Mouse (Mus musculus): ENCODE results near the gene Olfr1231. TPM values are rescaled to one million over a fixed set of nuclear protein-coding genes. Genes with fewer than 3 reads are reported as not detected.

The Olfr1231 gene
- total RNA-seq (2014; fragmentation: Nextera tagmentation) (not detected in 2 replicates), total RNA-seq (2017) (0.12 and 0.22 TPM in 2 replicates), polyA plus RNA-seq (2012) (not detected in 2 replicates)

- Histone ChIP-seq H3K27me3 (ENCODE audit: insufficient read depth, low read length) (no peaks in the 10 kb centered on the region), H3K36me3 (replicated peaks) (no peaks in the 10 kb centered on the region), H3K9me3 (replicated peaks) (0 out of 2 replicates have a peak, but pooled peaks cover 2% of the 10 kb centered on the region), H3K4me3 (ENCODE audit: low read depth, low read length) (no peak within 1 kb of the TSS), H3K4me1 (ENCODE audit: insufficient read depth, low read depth, low read length) (no peaks in the 10 kb centered on the region)
- DNase-seq (ENCODE audit: low spot score) (no peak), ATAC-seq (ENCODE audit: extremely low read depth, insufficient number of reproducible peaks, low FRiP score, poor library complexity, severe bottlenecking) (no peak)
- no peak for TF ChIP-seq GATA2 (IDR thresholded peaks at IDR 0.05; ENCODE audit: borderline replicate concordance, low read depth, low read length)
- no peak for TF ChIP-seq CTCF (IDR thresholded peaks at IDR 0.05; ENCODE audit: low read depth, low read length)
- TF ChIP-seq GATA1 (IDR thresholded peaks at IDR 0.05; ENCODE audit: borderline replicate concordance, low read length): no peak
- no peak for TF ChIP-seq POLR2AphosphoS5 (IDR thresholded peaks at IDR 0.05; ENCODE audit: insufficient replicate concordance, low read depth, low read length)
- TF ChIP-seq TAL1 (conservative IDR thresholded peaks at IDR 0.05; ENCODE audit: low read depth, low read length): no peak
Measured at GRCm38 (mm10) chr2:89306974-89307373, at the start of gene Olfr1231. Gene Olfr1231 (minus strand): TSS chr2:89307074.

GRCm38 (mm10) chr2:89342298-89342697 lies 35.4 kb upstream of the Olfr1231 start, which contains the start of gene Olfr1233:
Gene Olfr1233 (minus strand): TSS chr2:89342398.
- no peak for DNase-seq (ENCODE audit: low spot score)
- H3K4me3 ChIP-seq (ENCODE audit: low read depth, low read length): no peak within 1 kb of the TSS
- TF ChIP-seq GATA1 (IDR thresholded peaks at IDR 0.05; ENCODE audit: borderline replicate concordance, low read length) (no peak), POLR2AphosphoS5 (IDR thresholded peaks at IDR 0.05; ENCODE audit: insufficient replicate concordance, low read depth, low read length) (no peak), TAL1 (conservative IDR thresholded peaks at IDR 0.05; ENCODE audit: low read depth, low read length) (no peak), GATA2 (IDR thresholded peaks at IDR 0.05; ENCODE audit: borderline replicate concordance, low read depth, low read length) (no peak), CTCF (IDR thresholded peaks at IDR 0.05; ENCODE audit: low read depth, low read length) (no peak)
- H3K36me3 ChIP-seq (replicated peaks): no peaks in the 10 kb centered on the region
- no peaks in the 10 kb centered on the region for H3K27me3 ChIP-seq (ENCODE audit: insufficient read depth, low read length)
- H3K9me3 ChIP-seq (replicated peaks): 0 out of 2 replicates have a peak, but pooled peaks cover 2% of the 10 kb centered on the region
- no peak for ATAC-seq (ENCODE audit: extremely low read depth, insufficient number of reproducible peaks, low FRiP score, poor library complexity, severe bottlenecking)
- H3K4me1 ChIP-seq (ENCODE audit: insufficient read depth, low read depth, low read length): no peaks in the 10 kb centered on the region

- Histone ChIP-seq H3K9me3 (replicated peaks) (no peaks in the 10 kb centered on the region; the same call in 1 of the 2 replicates), H3K36me3 (replicated peaks) (no peaks in the 10 kb centered on the region), H3K27me3 (ENCODE audit: insufficient read depth, low read length) (no peaks in the 10 kb centered on the region), H3K4me1 (ENCODE audit: insufficient read depth, low read depth, low read length) (no peaks in the 10 kb centered on the region), H3K4me3 (ENCODE audit: low read depth, low read length) (no peak within 1 kb of the TSS)
- ATAC-seq (ENCODE audit: extremely low read depth, insufficient number of reproducible peaks, low FRiP score, poor library complexity, severe bottlenecking): no peak
- TF ChIP-seq CTCF (IDR thresholded peaks at IDR 0.05; ENCODE audit: low read depth, low read length) (no peak), GATA2 (IDR thresholded peaks at IDR 0.05; ENCODE audit: borderline replicate concordance, low read depth, low read length) (no peak), GATA1 (IDR thresholded peaks at IDR 0.05; ENCODE audit: borderline replicate concordance, low read length) (no peak), TAL1 (conservative IDR thresholded peaks at IDR 0.05; ENCODE audit: low read depth, low read length) (no peak), POLR2AphosphoS5 (IDR thresholded peaks at IDR 0.05; ENCODE audit: insufficient replicate concordance, low read depth, low read length) (no peak)
- DNase-seq (ENCODE audit: low spot score): no peak
Measured at GRCm38 (mm10) chr2:89329575-89329974, 22.7 kb upstream of the Olfr1231 start, which contains the start of gene Olfr1232. Gene Olfr1232 (minus strand): TSS chr2:89329675.

GRCm38 (mm10) chr2:89297168-89297567 lies 9.7 kb downstream of the Olfr1231 start, which contains the start of gene Olfr1230:
Gene Olfr1230 (minus strand): TSS chr2:89297268.
- H3K4me1 ChIP-seq (ENCODE audit: insufficient read depth, low read depth, low read length): no peaks in the 10 kb centered on the region
- H3K27me3 ChIP-seq (ENCODE audit: insufficient read depth, low read length): no peaks in the 10 kb centered on the region
- H3K4me3 ChIP-seq (ENCODE audit: low read depth, low read length): no peak within 1 kb of the TSS
- TF ChIP-seq POLR2AphosphoS5 (IDR thresholded peaks at IDR 0.05; ENCODE audit: insufficient replicate concordance, low read depth, low read length): no peak
- no peak for TF ChIP-seq GATA1 (IDR thresholded peaks at IDR 0.05; ENCODE audit: borderline replicate concordance, low read length)
- TF ChIP-seq TAL1 (conservative IDR thresholded peaks at IDR 0.05; ENCODE audit: low read depth, low read length): no peak
- no peak for TF ChIP-seq CTCF (IDR thresholded peaks at IDR 0.05; ENCODE audit: low read depth, low read length)
- TF ChIP-seq GATA2 (IDR thresholded peaks at IDR 0.05; ENCODE audit: borderline replicate concordance, low read depth, low read length): no peak
- no peak for ATAC-seq (ENCODE audit: extremely low read depth, insufficient number of reproducible peaks, low FRiP score, poor library complexity, severe bottlenecking)
- DNase-seq (ENCODE audit: low spot score): no peak
- peaks cover 3% of the 10 kb centered on the region; the same call in 1 of the 2 replicates for H3K9me3 ChIP-seq (replicated peaks)
- H3K36me3 ChIP-seq (replicated peaks): no peaks in the 10 kb centered on the region

GRCm38 (mm10) chr2:89287914-89288313 lies 19.0 kb downstream of the Olfr1231 start, which contains the start of gene Olfr1229:
Gene Olfr1229 (minus strand): TSS chr2:89288014.
- ATAC-seq (ENCODE audit: extremely low read depth, insufficient number of reproducible peaks, low FRiP score, poor library complexity, severe bottlenecking) (no peak), DNase-seq (ENCODE audit: low spot score) (no peak)
- Histone ChIP-seq H3K9me3 (replicated peaks) (no peaks in the 10 kb centered on the region), H3K4me1 (ENCODE audit: insufficient read depth, low read depth, low read length) (no peaks in the 10 kb centered on the region), H3K4me3 (ENCODE audit: low read depth, low read length) (no peak within 1 kb of the TSS), H3K36me3 (replicated peaks) (no peaks in the 10 kb centered on the region), H3K27me3 (ENCODE audit: insufficient read depth, low read length) (no peaks in the 10 kb centered on the region)
- no peak for TF ChIP-seq POLR2AphosphoS5 (IDR thresholded peaks at IDR 0.05; ENCODE audit: insufficient replicate concordance, low read depth, low read length)

- TF ChIP-seq POLR2AphosphoS5 (IDR thresholded peaks at IDR 0.05; ENCODE audit: insufficient replicate concordance, low read depth, low read length) (no peak), GATA1 (IDR thresholded peaks at IDR 0.05; ENCODE audit: borderline replicate concordance, low read length) (no peak), GATA2 (IDR thresholded peaks at IDR 0.05; ENCODE audit: borderline replicate concordance, low read depth, low read length) (no peak), CTCF (IDR thresholded peaks at IDR 0.05; ENCODE audit: low read depth, low read length) (no peak), TAL1 (conservative IDR thresholded peaks at IDR 0.05; ENCODE audit: low read depth, low read length) (no peak)
- ATAC-seq (ENCODE audit: extremely low read depth, insufficient number of reproducible peaks, low FRiP score, poor library complexity, severe bottlenecking) (no peak), DNase-seq (ENCODE audit: low spot score) (no peak)
- Histone ChIP-seq H3K4me3 (ENCODE audit: low read depth, low read length) (no peak within 1 kb of the TSS), H3K4me1 (ENCODE audit: insufficient read depth, low read depth, low read length) (no peaks in the 10 kb centered on the region), H3K36me3 (replicated peaks) (no peaks in the 10 kb centered on the region), H3K9me3 (replicated peaks) (no peaks in the 10 kb centered on the region), H3K27me3 (ENCODE audit: insufficient read depth, low read length) (no peaks in the 10 kb centered on the region)
Measured at GRCm38 (mm10) chr2:89253962-89254361, 52.9 kb downstream of the Olfr1231 start, which contains the start of gene Olfr1228. Gene Olfr1228 (minus strand): TSS chr2:89254062.

Other genes with a start within 250 kb of the Olfr1231 start
Only the 20 nearest of the 21 such genes appear.
- not detected in 2 replicates for gene Olfr1219, start 223.6 kb downstream of the Olfr1231 start, total RNA-seq (2014; fragmentation: Nextera tagmentation)
- gene Olfr1219, start 223.6 kb downstream of the Olfr1231 start, total RNA-seq (2017): 0.22 TPM in 1 of 2 replicates, not detected in the other
- not detected in 2 replicates for gene Olfr1219, start 223.6 kb downstream of the Olfr1231 start, polyA plus RNA-seq (2012)
- gene Olfr1220, start 200.2 kb downstream of the Olfr1231 start, total RNA-seq (2014; fragmentation: Nextera tagmentation): 0.15 TPM in 1 of 2 replicates, not detected in the other
- 0.05 and 0.12 TPM in 2 replicates for gene Olfr1220, start 200.2 kb downstream of the Olfr1231 start, total RNA-seq (2017)
- not detected in 2 replicates for gene Olfr1220, start 200.2 kb downstream of the Olfr1231 start, polyA plus RNA-seq (2012)
- gene Olfr1221, start 189.8 kb downstream of the Olfr1231 start, total RNA-seq (2014; fragmentation: Nextera tagmentation): not detected in 2 replicates
- gene Olfr1221, start 189.8 kb downstream of the Olfr1231 start, total RNA-seq (2017): 0.06 and 0.11 TPM in 2 replicates
- gene Olfr1221, start 189.8 kb downstream of the Olfr1231 start, polyA plus RNA-seq (2012): not detected in 2 replicates
- gene Olfr1222, start 174.0 kb downstream of the Olfr1231 start, total RNA-seq (2014; fragmentation: Nextera tagmentation): not detected in 2 replicates
- 0.16 and 0.29 TPM in 2 replicates for gene Olfr1222, start 174.0 kb downstream of the Olfr1231 start, total RNA-seq (2017)
- gene Olfr1222, start 174.0 kb downstream of the Olfr1231 start, polyA plus RNA-seq (2012): not detected in 2 replicates
- not detected in 2 replicates for gene Olfr1223, start 155.5 kb downstream of the Olfr1231 start, total RNA-seq (2014; fragmentation: Nextera tagmentation)
- gene Olfr1223, start 155.5 kb downstream of the Olfr1231 start, total RNA-seq (2017): 0.06 TPM in 1 of 2 replicates, not detected in the other
- gene Olfr1223, start 155.5 kb downstream of the Olfr1231 start, polyA plus RNA-seq (2012): not detected in 2 replicates
- gene Olfr1224-ps1, start 143.0 kb downstream of the Olfr1231 start, total RNA-seq (2014; fragmentation: Nextera tagmentation): not detected in 2 replicates
- gene Olfr1224-ps1, start 143.0 kb downstream of the Olfr1231 start, total RNA-seq (2017): not detected in 2 replicates
- not detected in 2 replicates for gene Olfr1224-ps1, start 143.0 kb downstream of the Olfr1231 start, polyA plus RNA-seq (2012)
- gene Olfr1225, start 132.4 kb downstream of the Olfr1231 start, total RNA-seq (2014; fragmentation: Nextera tagmentation): not detected in 2 replicates
- 0.16 and 0.41 TPM in 2 replicates for gene Olfr1225, start 132.4 kb downstream of the Olfr1231 start, total RNA-seq (2017)
- gene Olfr1225, start 132.4 kb downstream of the Olfr1231 start, polyA plus RNA-seq (2012): not detected in 2 replicates
- gene Olfr1226, start 107.0 kb downstream of the Olfr1231 start, total RNA-seq (2014; fragmentation: Nextera tagmentation): not detected in 2 replicates
- 0.12 and 0.16 TPM in 2 replicates for gene Olfr1226, start 107.0 kb downstream of the Olfr1231 start, total RNA-seq (2017)
- gene Olfr1226, start 107.0 kb downstream of the Olfr1231 start, polyA plus RNA-seq (2012): not detected in 2 replicates
- not detected in 2 replicates for gene Olfr1228, start 53.0 kb downstream of the Olfr1231 start, total RNA-seq (2014; fragmentation: Nextera tagmentation)
- gene Olfr1228, start 53.0 kb downstream of the Olfr1231 start, total RNA-seq (2017): 0.05 TPM in 1 of 2 replicates, not detected in the other
- gene Olfr1228, start 53.0 kb downstream of the Olfr1231 start, polyA plus RNA-seq (2012): not detected in 2 replicates
- not detected in 2 replicates for gene Olfr1229, start 19.1 kb downstream of the Olfr1231 start, total RNA-seq (2014; fragmentation: Nextera tagmentation)
- 0.16 and 0.17 TPM in 2 replicates for gene Olfr1229, start 19.1 kb downstream of the Olfr1231 start, total RNA-seq (2017)
- gene Olfr1229, start 19.1 kb downstream of the Olfr1231 start, polyA plus RNA-seq (2012): not detected in 2 replicates
- not detected in 2 replicates for gene Olfr1230, start 9.8 kb downstream of the Olfr1231 start, total RNA-seq (2014; fragmentation: Nextera tagmentation)
- 0.41 TPM in 1 of 2 replicates, not detected in the other for gene Olfr1230, start 9.8 kb downstream of the Olfr1231 start, total RNA-seq (2017)
- not detected in 2 replicates for gene Olfr1230, start 9.8 kb downstream of the Olfr1231 start, polyA plus RNA-seq (2012)
- not detected in 2 replicates for gene Olfr1232, start 22.6 kb upstream of the Olfr1231 start, total RNA-seq (2014; fragmentation: Nextera tagmentation)
- not detected in 2 replicates for gene Olfr1232, start 22.6 kb upstream of the Olfr1231 start, total RNA-seq (2017)
- not detected in 2 replicates for gene Olfr1232, start 22.6 kb upstream of the Olfr1231 start, polyA plus RNA-seq (2012)
- not detected in 2 replicates for gene Olfr1233, start 35.3 kb upstream of the Olfr1231 start, total RNA-seq (2014; fragmentation: Nextera tagmentation)
- gene Olfr1233, start 35.3 kb upstream of the Olfr1231 start, total RNA-seq (2017): under 0.01 and 0.16 TPM in 2 replicates
- gene Olfr1233, start 35.3 kb upstream of the Olfr1231 start, polyA plus RNA-seq (2012): not detected in 2 replicates
- not detected in 2 replicates for gene Olfr1234, start 57.8 kb upstream of the Olfr1231 start, total RNA-seq (2014; fragmentation: Nextera tagmentation)
- 0.06 and 0.22 TPM in 2 replicates for gene Olfr1234, start 57.8 kb upstream of the Olfr1231 start, total RNA-seq (2017)
- not detected in 2 replicates for gene Olfr1234, start 57.8 kb upstream of the Olfr1231 start, polyA plus RNA-seq (2012)
- not detected in 2 replicates for gene Olfr1238, start 102.6 kb upstream of the Olfr1231 start, total RNA-seq (2014; fragmentation: Nextera tagmentation)
- gene Olfr1238, start 102.6 kb upstream of the Olfr1231 start, total RNA-seq (2017): 0.11 and 0.12 TPM in 2 replicates
- gene Olfr1238, start 102.6 kb upstream of the Olfr1231 start, polyA plus RNA-seq (2012): not detected in 2 replicates
- gene Olfr1239, start 113.3 kb upstream of the Olfr1231 start, total RNA-seq (2014; fragmentation: Nextera tagmentation): not detected in 2 replicates
- gene Olfr1239, start 113.3 kb upstream of the Olfr1231 start, total RNA-seq (2017): 0.16 and 0.23 TPM in 2 replicates
- not detected in 2 replicates for gene Olfr1239, start 113.3 kb upstream of the Olfr1231 start, polyA plus RNA-seq (2012)
- gene Olfr1240, start 135.9 kb upstream of the Olfr1231 start, total RNA-seq (2014; fragmentation: Nextera tagmentation): not detected in 2 replicates
- gene Olfr1240, start 135.9 kb upstream of the Olfr1231 start, total RNA-seq (2017): 0.05 and 0.23 TPM in 2 replicates
- not detected in 2 replicates for gene Olfr1240, start 135.9 kb upstream of the Olfr1231 start, polyA plus RNA-seq (2012)
- not detected in 2 replicates for gene Olfr1241, start 180.1 kb upstream of the Olfr1231 start, total RNA-seq (2014; fragmentation: Nextera tagmentation)
- gene Olfr1241, start 180.1 kb upstream of the Olfr1231 start, total RNA-seq (2017): 0.06 TPM in 1 of 2 replicates, not detected in the other
- gene Olfr1241, start 180.1 kb upstream of the Olfr1231 start, polyA plus RNA-seq (2012): not detected in 2 replicates
- not detected in 2 replicates for gene Olfr1242, start 191.3 kb upstream of the Olfr1231 start, total RNA-seq (2014; fragmentation: Nextera tagmentation)
- gene Olfr1242, start 191.3 kb upstream of the Olfr1231 start, total RNA-seq (2017): not detected in 2 replicates
- gene Olfr1242, start 191.3 kb upstream of the Olfr1231 start, polyA plus RNA-seq (2012): not detected in 2 replicates
- gene Olfr1243, start 224.4 kb upstream of the Olfr1231 start, total RNA-seq (2014; fragmentation: Nextera tagmentation): not detected in 2 replicates
- gene Olfr1243, start 224.4 kb upstream of the Olfr1231 start, total RNA-seq (2017): 0.23 and 0.38 TPM in 2 replicates
- not detected in 2 replicates for gene Olfr1243, start 224.4 kb upstream of the Olfr1231 start, polyA plus RNA-seq (2012)

Data from G1E (cell line).